Mouse (Mus musculus) testis, adult 2 months (tissue): Measurements from ENCODE around the gene Ttyh3.

Experiments
- CTCF ChIP-seq: fragments of 200-500 bp; IDR thresholded peaks from 2 replicates; pipeline ENCODE4 v1.5.1; 2012; ENCODE audit warnings: low read depth, mild to moderate bottlenecking, inconsistent platforms, low read length, moderate library complexity; ENCODE audit not compliant: control insufficient read depth, insufficient read depth, insufficient replicate concordance
- POLR2A ChIP-seq: fragments of 200-500 bp; IDR thresholded peaks from 2 replicates; pipeline ENCODE4 v1.6.1; 2012; ENCODE audit warnings: low read depth, mild to moderate bottlenecking, inconsistent platforms, low read length, moderate library complexity; ENCODE audit not compliant: control insufficient read depth

DNA sequence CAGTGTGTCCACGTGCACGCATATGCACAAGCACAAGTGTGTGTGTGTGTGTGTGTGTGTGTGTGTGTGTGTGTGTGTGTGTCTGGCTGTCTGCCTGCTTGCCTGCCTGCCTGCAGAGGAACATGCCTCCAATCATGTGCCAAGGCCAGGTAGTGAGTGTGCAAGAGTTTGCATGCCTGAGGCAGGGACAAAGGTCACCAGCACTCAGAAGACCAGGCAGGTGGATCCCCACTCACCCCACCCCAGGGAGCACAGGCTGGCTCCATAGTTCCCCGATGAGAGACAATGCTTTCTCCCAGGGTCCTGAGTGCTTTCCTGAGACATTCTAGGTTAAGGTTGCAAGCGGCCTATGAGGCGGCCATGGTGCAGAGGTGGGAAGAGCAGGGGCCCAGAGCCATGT lies 24.6 kb downstream of the Ttyh3 start:
- TF ChIP-seq POLR2A (no peak), CTCF (no peak)
